Comparison of ENCODE assay signal across 8 mouse cellular contexts in the genomic region with DNA sequence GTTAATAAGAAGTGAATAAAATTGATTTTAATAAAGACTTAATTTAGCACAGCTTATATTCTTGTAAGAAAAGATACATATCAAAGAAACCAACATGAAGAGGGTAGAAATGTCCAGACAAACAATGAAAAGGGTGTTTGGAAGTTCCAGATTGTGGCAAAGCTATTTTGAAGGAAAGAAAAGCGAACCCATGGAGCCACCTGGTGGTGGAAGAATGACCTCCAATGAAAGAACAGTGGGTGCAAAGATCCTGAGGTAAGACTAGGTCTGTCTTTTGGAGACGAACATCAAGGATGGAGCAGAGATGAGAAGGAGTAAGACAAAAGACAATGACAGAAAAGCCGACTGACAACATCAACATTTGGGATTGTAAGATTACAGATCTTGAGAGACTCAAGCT.
A peak's percentile ranks its signal among the peaks of the same experiment; 100 is the strongest.
DNase-seq lines count a peak whose midpoint lies in the region; ATAC-seq and TF ChIP-seq lines count a peak whose summit lies in the region.

No protein-coding gene starts in this region.

- H3K27me3 ChIP-seq in midbrain, embryonic 12.5 days: no peaks in the 10 kb centered on the region
- H3K27me3 ChIP-seq in midbrain, embryonic 11.5 days (ENCODE audit: control insufficient read depth, insufficient read depth, low read length): no peaks in the 10 kb centered on the region

- H3K36me3 ChIP-seq in midbrain, embryonic 12.5 days: no peaks in the 10 kb centered on the region
- no peaks in the 10 kb centered on the region for H3K36me3 ChIP-seq in midbrain, embryonic 11.5 days (ENCODE audit: control insufficient read depth, insufficient read depth, low read length)

- peak; percentile 61; the same call in 1 of the 2 replicates for TF ChIP-seq CTCF in brain, embryonic 14.5 days (IDR thresholded peaks at IDR 0.05; ENCODE audit: borderline replicate concordance, extremely low read depth, insufficient read depth, insufficient read length)

- DNase-seq in gastrocnemius, postnatal 10 days: peak; percentile 5
- no peak for DNase-seq in gastrocnemius, postnatal 4 days (ENCODE audit: low spot score in 2 of 2)
- DNase-seq in midbrain, embryonic 11.5 days (ENCODE audit: low spot score, missing footprints): no peak
- DNase-seq in brain, embryonic 14.5 days (ENCODE audit: low read depth): peak; percentile 60
- peak; percentile 20 for DNase-seq in lung, postnatal 14 days
- DNase-seq in B cell, adult 2 months: no peak

- H3K4me3 ChIP-seq in midbrain, embryonic 12.5 days: no peak overlapping the region
- H3K4me3 ChIP-seq in midbrain, embryonic 11.5 days (ENCODE audit: low read depth, low read length): no peak overlapping the region

- H3K27ac ChIP-seq in midbrain, embryonic 12.5 days (replicated peaks): no peak overlapping the region
- no peak overlapping the region for H3K27ac ChIP-seq in midbrain, embryonic 11.5 days (ENCODE audit: low read depth, low read length)

- no peak for TF ChIP-seq POLR2A in brain, embryonic 14.5 days (IDR thresholded peaks at IDR 0.05; ENCODE audit: borderline replicate concordance, extremely low read depth, insufficient read depth, insufficient read length, poor library complexity, severe bottlenecking)

- H3K9ac ChIP-seq in midbrain, embryonic 12.5 days (replicated peaks): no peak overlapping the region
- H3K9ac ChIP-seq in midbrain, embryonic 11.5 days (ENCODE audit: low read length): no peak overlapping the region

- peak; percentile 42; the same call in 1 of the 2 replicates for ATAC-seq in midbrain, embryonic 12.5 days (ENCODE audit: low FRiP score, low read depth)
- no peak for ATAC-seq in midbrain, embryonic 11.5 days (ENCODE audit: low FRiP score)
- no peak for ATAC-seq in megakaryocyte, adult 5-6 weeks (ENCODE audit: poor library complexity, severe bottlenecking)

- no peaks in the 10 kb centered on the region for H3K4me1 ChIP-seq in midbrain, embryonic 12.5 days
- no peaks in the 10 kb centered on the region for H3K4me1 ChIP-seq in midbrain, embryonic 11.5 days (ENCODE audit: control insufficient read depth, insufficient read depth, low read length)

- 60% methylated on average over 3 of the region's 3 CpGs for WGBS in midbrain, embryonic 12.5 days
- WGBS in midbrain, embryonic 11.5 days: 55% methylated on average over 3 of the region's 3 CpGs

- no peak overlapping the region for H3K4me2 ChIP-seq in midbrain, embryonic 12.5 days (replicated peaks)
- no peak overlapping the region for H3K4me2 ChIP-seq in midbrain, embryonic 11.5 days

- H3K9me3 ChIP-seq in midbrain, embryonic 12.5 days: no peaks in the 10 kb centered on the region
- no peaks in the 10 kb centered on the region for H3K9me3 ChIP-seq in midbrain, embryonic 11.5 days (ENCODE audit: control insufficient read depth, low read length)

Comparison
In these comparisons a context has a peak if more than half of its experiments do, and no peak if none do; other contexts are left out.
1. DNase-seq: peak in gastrocnemius, postnatal 10 days (single experiment), brain, embryonic 14.5 days (single experiment) and lung, postnatal 14 days (single experiment); none in gastrocnemius, postnatal 4 days (0 of 2), midbrain, embryonic 11.5 days (single experiment) and B cell, adult 2 months (0 of 2).